Mouse (Mus musculus): ENCODE data around the gene B9d1. TPM values are rescaled to one million over a fixed set of nuclear protein-coding genes. Genes with fewer than 3 reads are reported as not detected.

Gene B9d1
- polyA plus RNA-seq, 1 experiment from 2014 or later: 56.0 TPM

GRCm38 (mm10) chr11:61562421-61562820 lies 57.5 kb downstream of the B9d1 start:
- H3K36me3 ChIP-seq: no peaks in the 10 kb centered on the region
- H3K4me3 ChIP-seq: no peak overlapping the region
- DNase-seq (ENCODE audit: low spot score): no peak
- H3K4me1 ChIP-seq: peaks cover 4% of the 10 kb centered on the region; the same call in 1 of the 2 replicates
- no peaks in the 10 kb centered on the region for H3K27me3 ChIP-seq (ENCODE audit: low read depth, poor library complexity, severe bottlenecking)
- no peaks in the 10 kb centered on the region for H3K9me3 ChIP-seq (replicated peaks)
- no peak overlapping the region for H3K27ac ChIP-seq (replicated peaks)
- WGBS: 91% methylated on average over 5 of the region's 5 CpGs

Other genes starting within 250 kb of the B9d1 start
- 19.7 and 22.3 TPM in 2 replicates for gene Aldh3a2, start 237.7 kb upstream of the B9d1 start, polyA plus RNA-seq (2016; fragmentation: Nextera tagmentation; extraction: Ambion mirVana)
- not detected in 2 replicates for gene Slc47a2, start 162.3 kb upstream of the B9d1 start, polyA plus RNA-seq (2016; fragmentation: Nextera tagmentation; extraction: Ambion mirVana)
- gene Slc47a1, start 126.8 kb upstream of the B9d1 start, polyA plus RNA-seq (2016; fragmentation: Nextera tagmentation; extraction: Ambion mirVana): 0.10 TPM in 1 of 2 replicates, not detected in the other
- 0.42 and 0.66 TPM in 2 replicates for gene Rnf112, start 51.0 kb upstream of the B9d1 start, polyA plus RNA-seq (2016; fragmentation: Nextera tagmentation; extraction: Ambion mirVana)
- gene Mfap4, start 19.7 kb upstream of the B9d1 start, polyA plus RNA-seq (2016; fragmentation: Nextera tagmentation; extraction: Ambion mirVana): 38.4 and 59.9 TPM in 2 replicates
- 89.2 and 94.6 TPM in 2 replicates for gene Mapk7, start 10.7 kb upstream of the B9d1 start, polyA plus RNA-seq (2016; fragmentation: Nextera tagmentation; extraction: Ambion mirVana)
- gene Epn2, start 74.5 kb downstream of the B9d1 start, polyA plus RNA-seq (2016; fragmentation: Nextera tagmentation; extraction: Ambion mirVana): 23.9 and 28.4 TPM in 2 replicates
- gene Grap, start 148.1 kb downstream of the B9d1 start, polyA plus RNA-seq (2016; fragmentation: Nextera tagmentation; extraction: Ambion mirVana): 8.2 and 8.6 TPM in 2 replicates
- gene Fam83g, start 178.9 kb downstream of the B9d1 start, polyA plus RNA-seq (2016; fragmentation: Nextera tagmentation; extraction: Ambion mirVana): 0.86 and 0.95 TPM in 2 replicates
- gene Slc5a10, start 215.7 kb downstream of the B9d1 start, polyA plus RNA-seq (2016; fragmentation: Nextera tagmentation; extraction: Ambion mirVana): not detected in 2 replicates